Mouse (Mus musculus) liver, embryonic 15.5 days (tissue): Measurements from ENCODE around the gene Trim46. TPM values are rescaled to one million over a fixed set of nuclear protein-coding genes. Genes with fewer than 3 reads are reported as not detected.

ENCODE experiments used
- ATAC-seq: fragments of 200-750 bp; cut with Nextera tagmentation; 2 replicates; pipeline ENCODE4 v1.8.0; 2017; ENCODE audit warnings: moderate number of reproducible peaks, mild to moderate bottlenecking, moderate library complexity; ENCODE audit not compliant: insufficient read depth
- H3K27ac ChIP-seq: fragments of 300-500 bp; sonication (generic); replicated peaks from 2 replicates; pipeline ENCODE4 v1.5.1; 2015; ENCODE audit warnings: mild to moderate bottlenecking, inconsistent platforms
- H3K27me3 ChIP-seq: fragments of 300-500 bp; sonication (generic); 2 replicates; pipeline ENCODE4 v1.6.1; 2015; ENCODE audit warnings: mild to moderate bottlenecking, inconsistent platforms
- H3K36me3 ChIP-seq: fragments of 300-500 bp; sonication (generic); replicated peaks from 2 replicates; pipeline ENCODE4 v1.6.1; 2015; ENCODE audit warnings: moderate library complexity, mild to moderate bottlenecking, inconsistent platforms
- H3K4me1 ChIP-seq: fragments of 300-500 bp; sonication (generic); replicated peaks from 2 replicates; pipeline ENCODE4 v1.6.1; 2015; ENCODE audit warnings: inconsistent platforms
- H3K4me2 ChIP-seq: fragments of 300-500 bp; sonication (generic); 2 replicates; pipeline ENCODE4 v1.6.1; 2015; ENCODE audit warnings: moderate library complexity, mild to moderate bottlenecking, inconsistent platforms
- H3K4me3 ChIP-seq: fragments of 300-500 bp; sonication (generic); replicated peaks from 2 replicates; pipeline ENCODE4 v1.5.1; 2015; ENCODE audit warnings: mild to moderate bottlenecking, inconsistent platforms
- H3K9ac ChIP-seq: fragments of 300-500 bp; sonication (generic); 2 replicates; pipeline ENCODE4 v1.6.1; 2015; ENCODE audit warnings: moderate library complexity, mild to moderate bottlenecking, inconsistent platforms
- H3K9me3 ChIP-seq: fragments of 300-500 bp; sonication (generic); replicated peaks from 2 replicates; pipeline ENCODE4 v1.6.1; 2016; ENCODE audit warnings: inconsistent platforms
- WGBS: fragments of 180-500 bp; shearing (Covaris S2); methylation state at CpG from one replicate; pipeline ENCODE4 v1.1.7; 2015; ENCODE audit warnings: mixed read lengths; ENCODE audit not compliant: insufficient replicate concordance; 5-methylcytosine and 5-hydroxymethylcytosine counted together
- polyA plus RNA-seq: library from polyadenylated mRNA; unstranded; fragments of >200 nt; fragmentation: Nextera tagmentation; extraction: Ambion mirVana; gene quantifications from 2 replicates; pipeline ENCODE4 v1.2.1, GENCODE M21; 2015

Trim46 gene
- polyA plus RNA-seq, 1 experiment from 2014 or later: 0.23 TPM

DNA sequence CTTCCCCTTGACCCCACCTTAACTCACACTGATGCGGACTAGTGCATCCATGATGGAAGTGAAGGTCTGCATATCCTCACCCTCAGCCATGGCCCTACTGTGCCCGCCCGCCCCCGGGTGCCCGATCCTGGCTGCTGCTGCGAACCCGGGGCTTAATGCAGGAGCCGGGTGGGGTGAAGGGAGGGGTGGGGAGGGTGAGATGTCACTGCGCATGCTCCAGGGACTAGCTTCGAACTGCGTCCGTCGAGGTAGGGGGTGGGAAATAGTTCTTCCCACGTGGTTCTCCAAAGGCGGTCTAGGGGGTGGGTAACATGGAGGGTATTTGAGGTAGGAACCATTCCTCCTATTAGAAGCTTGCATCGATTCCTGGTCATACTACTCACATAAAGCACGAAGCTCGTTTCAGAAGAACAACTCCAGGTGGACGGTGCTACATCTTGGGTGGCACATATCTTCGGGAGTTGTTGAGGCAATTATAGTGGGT is 379 bp downstream of the Trim46 start, which contains the start of gene Krtcap2:
TSS of gene Krtcap2 (plus strand) at position 279 of the 484 bp plus-strand sequence.
- Histone ChIP-seq H3K4me2 (peak within 1 kb of the TSS; percentile 90), H3K9ac (peak within 1 kb of the TSS; percentile 73), H3K27ac (peak within 1 kb of the TSS; percentile 69), H3K4me1 (peaks cover 56% of the 10 kb centered on the region), H3K36me3 (no peaks in the 10 kb centered on the region; the same call in 1 of the 2 replicates), H3K27me3 (peaks cover 35% of the 10 kb centered on the region), H3K9me3 (no peaks in the 10 kb centered on the region), H3K4me3 (peak within 1 kb of the TSS; percentile 78)
- 7% methylated on average over 20 of the region's 20 CpGs for WGBS
- ATAC-seq: no peak

DNA sequence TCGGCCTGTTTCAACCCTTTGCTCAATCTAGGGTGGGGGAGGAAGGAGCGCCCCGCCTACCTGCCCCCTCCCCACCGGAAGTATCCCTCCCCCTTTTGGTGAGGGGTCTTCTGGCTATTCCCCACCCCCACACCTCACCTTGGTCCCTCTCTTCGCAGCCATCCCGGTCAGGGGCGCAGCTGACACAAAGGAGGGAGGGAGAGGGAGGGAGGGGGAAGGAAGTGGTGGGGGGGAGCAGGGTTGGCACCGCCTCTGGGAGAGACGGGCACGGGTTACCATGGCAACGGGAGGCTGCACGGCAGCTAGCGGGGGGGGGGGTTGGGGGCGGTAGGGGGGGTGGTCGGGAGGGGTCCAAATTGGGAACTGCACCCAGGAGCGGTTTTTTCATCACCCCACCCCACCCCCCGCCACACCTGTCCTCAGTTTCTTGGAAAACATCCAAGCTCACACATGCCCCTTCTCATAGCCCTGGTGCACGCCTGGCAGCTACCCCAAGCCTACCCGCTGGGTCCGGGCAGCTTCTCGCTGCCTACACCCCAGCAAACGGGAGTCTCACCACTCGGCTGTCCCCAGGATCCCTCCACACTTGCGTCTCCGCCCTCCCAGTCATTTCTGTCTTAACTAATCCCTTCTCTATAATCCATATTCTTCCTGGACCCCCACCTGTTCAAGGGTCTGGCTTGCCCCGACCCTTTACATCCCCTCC is 974 bp downstream of the Trim46 start:
- Histone ChIP-seq H3K27me3 (peaks cover 29% of the 10 kb centered on the region), H3K9ac (no peak overlapping the region), H3K4me1 (peaks cover 53% of the 10 kb centered on the region), H3K9me3 (no peaks in the 10 kb centered on the region), H3K36me3 (no peaks in the 10 kb centered on the region; the same call in 1 of the 2 replicates), H3K4me2 (peak overlapping the region; percentile 90), H3K27ac (no peak overlapping the region), H3K4me3 (peak overlapping the region; percentile 8; the same call in 1 of the 2 replicates)
- WGBS: 2% methylated on average over 20 of the region's 26 CpGs
- ATAC-seq: no peak

DNA sequence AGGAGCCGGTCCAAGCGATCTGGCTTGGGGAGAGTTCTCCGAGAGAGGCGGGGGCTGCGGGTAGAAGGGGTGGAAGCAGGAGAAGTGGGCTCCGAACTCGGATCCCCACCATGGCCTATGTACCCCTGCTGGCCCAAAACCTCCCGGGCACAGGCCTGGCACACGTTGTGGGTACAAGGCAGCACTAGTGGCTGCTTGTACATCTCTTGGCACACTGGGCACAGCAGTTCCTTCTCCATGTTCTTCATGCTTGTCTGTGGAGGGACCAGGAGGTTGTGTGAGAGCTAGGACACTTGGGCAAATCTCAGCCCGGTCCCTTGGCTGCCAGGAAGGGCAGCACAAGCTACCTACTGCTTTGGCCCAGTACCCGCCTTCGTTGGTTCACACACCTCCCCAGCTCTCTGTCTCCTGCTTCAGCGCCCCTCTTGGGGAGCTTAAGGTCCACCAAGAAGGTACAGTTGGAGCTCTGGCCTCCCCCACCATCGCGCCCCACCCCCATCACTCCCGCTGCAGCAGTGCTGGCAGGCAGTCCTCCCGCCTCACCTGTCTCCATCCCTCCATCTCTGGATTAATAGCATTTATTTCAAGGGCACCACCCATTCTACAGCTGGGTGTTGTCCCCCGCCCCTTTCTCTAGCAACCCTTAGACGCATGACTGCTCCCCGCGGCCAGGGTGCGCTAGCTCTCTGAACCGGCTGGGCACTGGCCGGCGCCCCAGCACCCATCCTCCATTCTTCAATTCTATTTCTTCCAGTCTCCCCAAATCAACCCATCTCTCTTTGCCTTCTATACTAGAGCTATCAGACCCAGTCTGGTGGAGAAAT is 1.7 kb downstream of the Trim46 start:
- Histone ChIP-seq H3K27me3 (peaks cover 29% of the 10 kb centered on the region), H3K27ac (no peak overlapping the region), H3K4me1 (peaks cover 53% of the 10 kb centered on the region), H3K9ac (no peak overlapping the region), H3K4me3 (no peak overlapping the region), H3K9me3 (no peaks in the 10 kb centered on the region), H3K36me3 (no peaks in the 10 kb centered on the region; the same call in 1 of the 2 replicates), H3K4me2 (peak overlapping the region; percentile 90)
- WGBS: 25% methylated on average over 25 of the region's 25 CpGs
- no peak for ATAC-seq

DNA sequence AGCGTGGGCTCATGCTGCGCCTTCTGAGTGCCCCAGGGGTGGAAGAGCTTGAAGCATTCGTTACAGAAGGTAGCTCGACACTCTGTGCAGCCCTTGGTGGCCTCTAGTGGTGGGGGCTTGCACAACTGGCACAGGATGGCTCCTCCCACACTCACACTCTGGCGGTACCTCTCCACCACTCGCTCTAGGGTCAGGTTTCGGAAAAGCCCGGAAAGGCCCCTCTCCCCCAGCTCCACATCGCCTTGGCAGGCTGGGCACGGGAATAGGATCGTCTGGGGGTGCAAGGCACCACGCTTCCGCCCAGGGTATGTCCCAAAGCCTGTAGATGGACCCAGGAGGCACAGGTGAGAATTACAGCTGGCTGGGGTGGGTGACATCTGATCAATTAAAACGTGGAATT is 2.5 kb downstream of the Trim46 start:
- Histone ChIP-seq H3K9me3 (no peaks in the 10 kb centered on the region), H3K4me3 (no peak overlapping the region), H3K9ac (no peak overlapping the region), H3K27me3 (peaks cover 32% of the 10 kb centered on the region), H3K4me1 (peaks cover 53% of the 10 kb centered on the region), H3K36me3 (no peaks in the 10 kb centered on the region), H3K4me2 (peak overlapping the region; percentile 23), H3K27ac (no peak overlapping the region)
- no peak for ATAC-seq
- 17% methylated on average over 14 of the region's 14 CpGs for WGBS

DNA sequence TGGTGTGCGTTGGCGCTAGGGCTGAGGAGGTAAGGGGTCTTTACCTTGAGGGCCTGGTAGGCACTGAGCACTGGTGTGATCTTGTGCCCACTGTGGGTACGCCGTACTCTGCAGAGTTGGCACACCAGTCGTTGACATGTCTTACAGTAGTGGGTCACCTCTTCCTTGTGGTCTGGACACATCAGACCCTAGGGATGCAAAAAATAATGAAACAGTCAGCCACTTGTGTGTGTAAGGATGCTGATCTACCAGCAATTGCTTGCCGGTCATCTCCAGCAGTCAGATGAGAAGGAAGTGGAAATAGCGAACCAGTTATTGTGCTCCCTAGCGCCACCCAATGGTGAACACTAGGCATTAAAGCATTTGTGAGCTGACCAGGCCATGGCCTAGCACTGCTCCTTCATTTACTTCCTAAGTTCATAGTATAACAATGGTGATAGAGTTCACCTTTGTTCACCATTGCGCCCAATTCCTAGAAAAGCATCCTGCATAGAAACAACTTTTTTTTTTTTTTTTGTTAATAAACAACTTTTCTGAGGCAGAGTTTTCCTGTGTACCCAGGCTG is 3.7 kb downstream of the Trim46 start:
- Histone ChIP-seq H3K9me3 (no peaks in the 10 kb centered on the region), H3K4me2 (no peak overlapping the region), H3K4me1 (peaks cover 52% of the 10 kb centered on the region), H3K27me3 (peaks cover 37% of the 10 kb centered on the region), H3K27ac (no peak overlapping the region), H3K9ac (no peak overlapping the region), H3K36me3 (no peaks in the 10 kb centered on the region), H3K4me3 (no peak overlapping the region)
- WGBS: 56% methylated on average over 9 of the region's 9 CpGs
- ATAC-seq: no peak

DNA sequence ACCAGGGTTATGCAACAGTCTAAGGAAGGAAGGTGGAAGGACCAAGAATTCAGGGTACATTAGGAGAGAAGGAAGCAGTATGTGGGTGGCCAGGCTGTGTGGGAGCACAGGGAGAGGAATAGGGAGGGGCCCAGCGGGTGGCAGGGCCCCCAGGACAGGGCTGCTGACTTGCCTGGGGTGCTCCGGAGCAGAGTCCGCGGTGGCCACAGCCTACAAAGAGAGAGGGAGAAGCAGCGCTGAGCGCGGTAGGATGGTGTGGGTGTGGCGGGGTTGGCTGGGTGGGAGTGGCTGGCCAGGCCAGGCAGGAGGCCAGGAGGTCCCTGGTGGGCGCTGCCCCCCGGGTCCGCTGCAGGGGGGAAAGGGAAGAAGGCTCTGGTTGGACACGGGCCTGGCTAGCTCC is 7.6 kb downstream of the Trim46 start:
- WGBS: 54% methylated on average over 12 of the region's 12 CpGs
- peaks cover 13% of the 10 kb centered on the region for H3K4me1 ChIP-seq
- ATAC-seq: no peak
- H3K27me3 ChIP-seq: peaks cover 19% of the 10 kb centered on the region
- H3K9me3 ChIP-seq: no peaks in the 10 kb centered on the region
- no peak overlapping the region for H3K4me3 ChIP-seq
- no peak overlapping the region for H3K9ac ChIP-seq
- H3K4me2 ChIP-seq: no peak overlapping the region
- no peak overlapping the region for H3K27ac ChIP-seq
- H3K36me3 ChIP-seq: no peaks in the 10 kb centered on the region

DNA sequence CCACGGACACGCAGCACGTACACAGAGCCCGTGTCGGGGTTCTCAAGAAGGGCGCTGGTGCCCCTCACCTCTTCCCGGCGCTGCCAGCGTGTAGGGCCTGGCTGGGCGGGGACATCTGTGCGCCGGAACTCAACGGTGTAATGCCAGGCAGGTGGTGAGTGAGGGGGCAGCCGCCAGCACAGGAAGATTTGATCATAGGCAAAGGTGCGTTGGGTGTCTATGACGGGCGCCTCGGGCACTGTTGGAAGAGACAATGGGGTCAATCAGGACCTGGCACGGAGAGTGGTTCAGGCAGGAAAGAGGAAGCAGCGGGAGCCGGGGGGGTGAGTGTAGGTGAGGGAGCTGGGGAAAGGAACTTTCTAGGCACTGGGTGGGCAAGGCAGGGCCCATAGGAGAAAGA is 8.4 kb downstream of the Trim46 start:
- no peaks in the 10 kb centered on the region for H3K9me3 ChIP-seq
- H3K4me3 ChIP-seq: no peak overlapping the region
- H3K9ac ChIP-seq: no peak overlapping the region
- no peak overlapping the region for H3K4me2 ChIP-seq
- H3K4me1 ChIP-seq: peaks cover 5% of the 10 kb centered on the region
- WGBS: 77% methylated on average over 21 of the region's 21 CpGs
- no peaks in the 10 kb centered on the region for H3K36me3 ChIP-seq
- H3K27ac ChIP-seq: no peak overlapping the region
- no peak for ATAC-seq
- H3K27me3 ChIP-seq: peaks cover 17% of the 10 kb centered on the region

DNA sequence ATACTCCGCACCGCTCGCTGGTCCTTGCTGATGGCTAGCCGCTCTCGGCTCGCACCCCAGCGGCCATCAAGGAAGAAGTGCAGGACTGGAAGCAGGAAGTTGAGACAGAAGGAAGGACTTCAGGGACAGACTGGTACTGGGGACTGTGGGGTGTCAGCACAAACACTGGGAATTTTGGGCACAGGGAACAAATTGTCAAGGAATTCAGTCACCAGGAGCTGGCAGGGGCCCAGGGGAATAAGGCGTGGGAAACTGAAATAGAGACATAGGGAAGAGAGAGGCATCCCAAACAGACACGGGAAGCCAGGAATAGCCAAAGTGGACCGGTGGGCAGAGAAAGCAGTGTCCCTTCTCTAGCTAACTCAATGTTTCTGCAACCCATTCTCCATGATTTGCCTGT is 9.6 kb downstream of the Trim46 start:
- Histone ChIP-seq H3K27me3 (peaks cover 19% of the 10 kb centered on the region), H3K9me3 (no peaks in the 10 kb centered on the region), H3K27ac (no peak overlapping the region), H3K4me2 (no peak overlapping the region), H3K4me3 (no peak overlapping the region), H3K4me1 (peaks cover 5% of the 10 kb centered on the region), H3K9ac (no peak overlapping the region), H3K36me3 (no peaks in the 10 kb centered on the region)
- WGBS: 79% methylated on average over 10 of the region's 10 CpGs
- no peak for ATAC-seq

DNA sequence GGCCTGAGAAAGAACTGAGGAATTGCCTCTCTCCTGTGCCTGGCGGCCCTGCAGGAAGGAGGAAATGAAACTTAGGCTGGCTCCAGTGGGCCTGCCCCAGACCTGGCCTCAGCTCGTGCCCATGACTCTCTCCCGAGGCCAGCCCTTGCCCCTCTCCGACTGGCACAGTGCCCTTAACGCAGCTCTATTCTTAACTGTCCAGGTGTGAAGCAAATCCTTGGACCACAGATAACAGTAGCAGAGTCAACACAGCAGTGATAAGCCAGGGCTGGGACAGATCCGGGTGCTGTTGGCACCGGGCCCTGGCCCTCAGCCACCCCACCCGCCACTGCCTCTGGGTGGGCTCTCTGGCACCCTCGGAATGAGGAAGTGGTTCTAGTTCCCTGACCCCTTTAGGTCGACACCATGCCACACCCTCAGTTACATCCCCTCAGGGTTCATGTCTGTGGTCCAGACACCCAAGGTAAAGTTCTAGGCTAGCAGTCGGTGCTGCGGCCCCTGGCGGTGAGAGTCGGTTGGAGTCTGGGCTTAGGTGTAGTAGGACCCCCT is 12.5 kb downstream of the Trim46 start:
- no peak for ATAC-seq
- 40% methylated on average over 14 of the region's 14 CpGs for WGBS
- H3K27me3 ChIP-seq: peaks cover 44% of the 10 kb centered on the region

DNA sequence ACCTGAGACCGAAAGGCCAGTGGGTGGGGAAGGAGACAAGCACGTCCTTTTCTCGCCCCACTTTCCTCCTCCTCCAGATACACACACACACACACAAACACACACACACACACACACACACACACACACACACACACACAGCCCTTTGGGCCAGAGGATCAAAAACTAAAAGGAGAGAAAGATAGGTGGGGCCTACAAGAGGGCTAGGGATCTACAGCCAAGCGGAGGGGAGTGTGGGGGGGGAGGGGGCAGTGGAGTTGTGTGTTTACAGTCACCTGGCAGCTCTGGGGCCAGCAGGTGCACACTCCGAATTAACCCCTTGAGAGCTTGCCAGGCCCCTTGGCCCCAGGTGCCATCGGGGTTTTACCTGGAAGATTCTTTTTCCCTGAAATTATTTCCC is 13.5 kb downstream of the Trim46 start:
- H3K4me3 ChIP-seq: no peak overlapping the region
- no peak overlapping the region for H3K4me2 ChIP-seq
- peaks cover 51% of the 10 kb centered on the region for H3K27me3 ChIP-seq
- H3K9ac ChIP-seq: no peak overlapping the region
- no peak for ATAC-seq
- peaks cover 12% of the 10 kb centered on the region for H3K4me1 ChIP-seq
- no peak overlapping the region for H3K27ac ChIP-seq
- no peaks in the 10 kb centered on the region for H3K9me3 ChIP-seq
- no peaks in the 10 kb centered on the region for H3K36me3 ChIP-seq
- 51% methylated on average over 6 of the region's 6 CpGs for WGBS

More for the DNA sequence above, 12.5 kb downstream of the Trim46 start:
- H3K4me3 ChIP-seq: no peak overlapping the region
- H3K9me3 ChIP-seq: no peaks in the 10 kb centered on the region
- no peak overlapping the region for H3K4me2 ChIP-seq
- no peaks in the 10 kb centered on the region for H3K36me3 ChIP-seq
- H3K4me1 ChIP-seq: peaks cover 7% of the 10 kb centered on the region
- no peak overlapping the region for H3K9ac ChIP-seq
- H3K27ac ChIP-seq: no peak overlapping the region
